Mouse (Mus musculus) heart, postnatal 0 days (tissue): ENCODE results near the gene Snx32.

Source experiments
- CTCF ChIP-seq: IDR thresholded peaks from 2 replicates; pipeline ENCODE4 v1.5.1; 2016; ENCODE audit warnings: antibody characterized with exemption, control low read depth, low read depth
- EP300 ChIP-seq: IDR thresholded peaks from 2 replicates; pipeline ENCODE4 v1.6.1; 2016; ENCODE audit warnings: antibody characterized with exemption, low read depth

GRCm38 (mm10) chr19:5485821-5486220 lies 24.5 kb downstream of the Snx32 start:
- no peak for TF ChIP-seq CTCF
- TF ChIP-seq EP300, result no peak
